Mouse (Mus musculus) layer of hippocampus, postnatal 25 days (tissue): ENCODE data around the gene F830045P16Rik. TPM values are rescaled to one million over a fixed set of nuclear protein-coding genes. Genes with fewer than 3 reads are reported as not detected.

ENCODE experiments used
- DNase-seq, 2 experiments: peaks; one replicate each; pipeline ENCODE4 v3.0.0; 2022; ENCODE audit warnings: mixed read lengths in 2 of 2, low spot score in 1 of 2; ENCODE audit errors: extremely low spot score in 1 of 2
- total RNA-seq, 2 experiments: library from RNA; stranded (reverse); gene quantifications; 2 replicates each; pipeline ENCODE4 v1.2.3; 2021

The F830045P16Rik gene
- total RNA-seq, 2 experiments from 2014 or later: 0.44 TPM; not detected in 1

DNA sequence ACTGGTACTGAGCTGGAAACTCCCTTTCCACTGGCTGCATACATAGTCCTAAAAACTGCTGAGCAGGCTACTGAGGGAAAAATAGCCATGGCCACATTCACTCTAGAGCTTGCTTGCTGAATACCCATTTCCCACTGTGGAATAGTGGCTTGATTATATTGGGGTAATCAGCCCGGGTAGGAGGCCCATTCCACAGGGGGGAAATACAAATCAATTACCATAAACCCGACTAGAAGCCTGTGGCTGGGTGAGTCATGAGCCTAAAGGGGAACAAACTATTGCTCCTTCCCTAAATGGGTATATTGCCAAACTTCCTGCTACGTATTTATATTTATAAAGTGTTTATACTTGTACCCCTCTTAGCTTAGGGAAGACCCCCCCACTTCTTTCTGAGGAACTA, 10.4 kb upstream of the F830045P16Rik start:
- DNase-seq: no peak

DNA sequence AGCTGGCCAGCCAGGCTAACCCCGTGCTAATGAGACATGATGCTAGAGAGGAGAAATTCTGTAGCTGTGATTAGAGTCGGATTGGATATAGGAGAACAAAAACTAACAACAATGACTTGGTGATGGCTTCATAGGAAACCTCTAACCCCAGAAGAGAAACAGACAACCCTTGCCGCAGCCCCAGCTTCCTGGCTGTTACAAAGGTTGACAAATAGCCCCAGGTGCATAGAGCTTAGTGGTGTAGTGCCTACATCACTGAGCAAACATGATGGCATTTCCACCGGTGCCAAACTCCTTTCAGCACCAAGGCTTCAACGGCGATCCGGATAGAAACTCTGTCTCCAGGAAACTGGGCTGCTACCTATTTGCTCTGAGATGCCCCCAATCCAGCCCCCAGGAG, 9.2 kb upstream of the F830045P16Rik start:
- DNase-seq: no peak

DNA sequence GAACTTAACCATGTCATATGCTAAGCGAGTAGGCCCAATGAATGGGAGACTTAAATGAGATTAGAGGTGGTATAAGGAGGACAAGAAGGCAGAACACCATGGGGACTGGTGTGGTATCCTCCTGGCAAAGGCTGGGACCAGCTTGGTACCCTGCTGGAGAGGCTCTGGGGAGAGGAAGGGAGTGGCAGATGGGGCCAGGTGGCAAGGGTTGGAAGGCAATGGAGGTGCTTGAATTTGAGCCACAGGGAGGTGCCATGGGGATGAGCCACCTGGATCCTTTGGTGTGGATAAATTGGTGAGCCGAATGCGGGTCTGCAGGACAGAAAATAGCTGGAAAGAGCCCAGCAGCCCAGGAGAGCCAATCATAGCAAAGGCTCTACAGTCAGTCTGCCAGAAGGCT, 8.5 kb upstream of the F830045P16Rik start:
- no peak for DNase-seq

DNA sequence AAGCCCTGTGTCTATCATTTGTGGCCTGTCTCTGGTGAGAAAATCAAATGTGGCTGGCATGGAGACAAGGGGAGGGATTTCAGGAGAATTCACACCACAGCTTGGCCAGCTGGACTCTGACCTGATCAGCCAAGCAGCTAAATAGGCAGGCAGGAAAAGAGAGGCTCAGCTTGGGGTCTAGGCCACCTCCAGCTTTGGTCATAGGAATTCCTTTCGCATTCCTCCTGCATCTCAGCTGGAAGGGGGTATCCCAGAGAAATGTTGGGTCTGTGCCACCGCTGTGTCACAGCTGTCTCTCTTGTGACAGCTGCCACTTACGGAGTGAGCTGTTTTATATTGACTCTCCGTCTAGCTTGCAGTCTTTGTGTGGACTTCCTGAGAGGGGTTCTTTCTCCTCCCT, 8.0 kb upstream of the F830045P16Rik start:
- DNase-seq: no peak

DNA sequence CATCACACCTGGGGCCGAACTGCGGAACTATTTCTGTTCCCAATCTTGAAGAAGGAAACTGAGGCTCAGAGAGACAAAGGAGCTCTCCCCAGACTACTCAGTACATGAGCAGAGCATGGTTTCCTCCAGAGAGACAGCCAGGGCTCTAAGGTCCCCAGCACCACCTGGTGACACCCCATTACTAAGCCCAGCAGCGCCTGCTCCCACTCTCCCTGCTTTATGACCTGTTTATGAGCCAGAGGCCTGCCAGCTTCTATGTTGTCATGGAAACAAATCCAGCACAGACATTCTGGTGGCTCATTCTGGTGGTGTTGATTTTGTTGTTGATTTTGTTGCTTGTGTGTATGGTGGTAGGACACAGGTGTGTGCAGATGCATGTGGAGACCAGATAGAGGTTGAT, 3.6 kb upstream of the F830045P16Rik start:
- no peak for DNase-seq

DNA sequence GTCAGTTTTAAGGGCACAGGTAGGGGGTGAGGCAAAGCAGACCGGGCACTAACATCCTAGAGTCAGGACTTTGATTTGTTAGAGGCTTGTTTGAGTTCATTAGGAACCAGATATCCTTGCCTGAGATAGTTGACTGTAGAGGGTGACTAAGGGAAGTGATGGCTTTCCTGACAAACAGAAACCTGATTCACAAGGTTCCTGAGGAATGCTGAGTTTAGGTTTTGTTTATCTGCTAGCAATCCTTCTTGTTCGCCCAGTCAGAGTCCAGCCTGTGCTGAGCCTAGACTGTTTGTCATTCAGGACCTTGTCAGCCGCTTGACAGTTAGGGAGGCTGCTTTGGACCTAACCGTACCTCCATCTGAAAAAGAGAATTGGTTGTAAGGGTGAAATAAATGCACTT, 2.8 kb upstream of the F830045P16Rik start:
- DNase-seq: no peak

DNA sequence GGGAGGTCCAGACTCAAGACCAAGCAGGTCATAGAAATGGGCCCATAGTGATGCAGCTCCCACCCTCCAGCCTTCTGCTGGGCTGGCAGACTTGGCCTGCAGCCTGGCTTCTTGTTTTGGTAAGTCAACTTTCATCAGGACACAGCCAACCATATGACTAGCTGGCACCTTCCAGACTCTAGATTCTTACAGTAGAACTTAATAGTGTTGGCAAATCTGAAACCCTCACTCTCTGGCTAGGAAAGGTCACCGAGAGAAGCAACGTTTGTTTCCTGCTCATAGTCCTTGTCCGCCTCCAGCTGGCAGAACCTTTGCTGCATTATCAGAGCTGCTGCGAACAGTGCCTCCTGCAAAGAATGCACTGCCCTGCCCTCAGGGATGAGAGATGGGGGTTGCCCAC, 1.5 kb upstream of the F830045P16Rik start:
- no peak for DNase-seq

DNA sequence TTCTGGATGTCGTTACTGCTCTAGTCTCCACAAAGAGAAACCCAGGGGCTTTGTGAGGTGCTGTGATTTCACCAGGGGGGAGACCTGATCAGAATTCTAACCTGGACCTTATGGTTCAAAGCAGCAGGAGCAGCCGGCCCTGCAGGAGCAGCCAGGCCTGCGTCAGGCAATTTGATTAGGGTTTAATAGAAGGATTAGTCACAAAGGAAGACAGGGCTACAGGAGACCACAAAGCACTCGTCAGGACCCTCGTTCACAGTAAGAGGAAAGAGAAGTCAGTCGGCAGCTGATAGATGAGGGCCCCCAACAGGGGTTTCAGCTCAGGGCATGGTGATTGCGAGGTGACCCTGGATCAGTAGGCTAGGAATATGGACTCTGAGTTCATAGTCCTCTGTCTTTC, 958 bp upstream of the F830045P16Rik start:
- DNase-seq: no peak

DNA sequence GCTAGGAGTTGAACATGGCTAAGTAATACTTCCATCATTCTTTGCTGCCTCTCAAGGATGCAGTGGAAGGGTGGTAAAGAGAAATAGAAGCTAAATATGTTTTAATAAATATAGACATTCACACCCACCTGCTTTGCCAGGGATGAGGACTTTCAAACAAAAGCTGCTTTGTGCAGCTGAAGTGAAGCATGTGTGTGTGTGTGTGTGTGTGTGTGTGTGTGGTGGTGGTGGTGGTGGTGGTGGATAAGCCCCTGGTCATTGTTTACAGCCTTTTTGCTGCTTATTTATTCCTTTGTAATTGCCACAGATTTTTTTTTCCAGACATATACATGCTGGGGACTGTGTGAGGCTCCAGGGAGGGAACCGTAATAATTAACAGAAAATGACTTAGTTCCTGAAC, 524 bp upstream of the F830045P16Rik start:
- DNase-seq: no peak

DNA sequence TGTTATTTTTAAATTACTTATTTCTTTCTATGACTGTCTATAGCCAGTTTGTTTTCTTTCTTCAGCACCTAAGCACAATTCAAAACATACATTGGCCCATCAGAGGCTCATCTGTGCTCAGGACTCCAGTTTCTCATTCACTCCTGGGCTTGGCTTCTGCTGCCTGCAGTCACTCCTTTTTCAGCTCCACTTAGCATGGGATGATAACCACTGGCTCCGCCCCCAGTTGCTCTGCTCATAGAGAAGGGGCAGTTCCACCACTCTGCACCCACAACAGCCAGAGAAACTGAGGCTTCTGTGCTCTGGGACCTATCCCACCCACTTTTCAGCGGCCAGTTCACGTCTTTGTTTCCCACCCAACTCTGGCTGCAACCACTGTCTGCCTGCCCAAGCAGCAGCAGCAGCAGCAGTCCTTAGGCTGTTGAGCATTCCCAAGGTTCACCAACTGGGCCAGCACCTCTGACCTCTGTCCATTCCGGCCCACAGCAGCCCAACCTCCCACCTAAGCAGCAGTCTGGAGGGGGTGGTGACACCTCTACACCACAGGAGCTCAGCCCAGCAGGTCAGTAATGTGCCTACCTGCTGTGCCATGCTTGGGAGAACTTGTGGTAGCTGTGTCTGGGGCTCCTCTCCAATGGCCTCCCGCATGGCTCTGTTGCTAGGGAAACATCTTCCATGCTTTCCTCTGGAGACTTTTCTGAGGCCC, 1.4 kb downstream of the F830045P16Rik start:
- no peak for DNase-seq

DNA sequence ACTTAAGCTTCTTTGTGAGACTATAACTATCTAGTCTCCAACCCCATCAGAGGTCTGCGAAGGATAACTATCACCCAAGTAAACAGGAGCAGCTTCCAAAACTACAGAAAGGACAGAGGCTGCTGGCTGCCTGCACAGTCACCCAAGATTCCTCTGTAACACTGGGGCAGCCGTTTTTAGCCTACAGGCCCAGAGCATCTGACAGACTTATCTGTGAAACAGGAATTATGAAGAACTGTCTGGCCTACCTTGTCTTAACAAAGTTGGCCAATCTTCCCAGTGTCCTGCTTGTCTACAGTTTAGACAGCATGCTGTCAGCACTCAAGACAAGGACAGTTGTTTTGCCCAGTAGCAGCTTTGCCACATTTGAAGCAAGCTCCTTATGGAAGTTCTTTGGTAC, 4.5 kb downstream of the F830045P16Rik start:
- no peak for DNase-seq

DNA sequence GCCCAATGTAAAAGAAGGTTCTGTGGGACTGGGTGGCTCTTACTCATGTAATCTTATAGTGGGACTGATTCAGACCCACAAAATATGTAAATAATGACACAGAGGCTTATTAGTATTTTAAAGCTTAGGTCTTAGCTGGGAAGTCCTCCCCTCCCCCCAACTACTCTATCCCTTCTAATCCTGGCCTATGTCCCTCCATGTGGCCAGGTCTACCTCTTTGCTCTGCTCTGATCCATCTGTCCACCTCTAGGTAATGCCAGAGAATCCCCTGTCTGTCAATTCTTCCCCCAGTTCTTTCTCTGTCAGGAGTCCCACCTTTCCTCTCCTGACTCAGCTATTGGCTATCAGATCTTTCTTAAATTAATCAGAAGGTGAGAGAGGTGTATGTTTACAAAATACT, 5.3 kb downstream of the F830045P16Rik start:
- DNase-seq: no peak

DNA sequence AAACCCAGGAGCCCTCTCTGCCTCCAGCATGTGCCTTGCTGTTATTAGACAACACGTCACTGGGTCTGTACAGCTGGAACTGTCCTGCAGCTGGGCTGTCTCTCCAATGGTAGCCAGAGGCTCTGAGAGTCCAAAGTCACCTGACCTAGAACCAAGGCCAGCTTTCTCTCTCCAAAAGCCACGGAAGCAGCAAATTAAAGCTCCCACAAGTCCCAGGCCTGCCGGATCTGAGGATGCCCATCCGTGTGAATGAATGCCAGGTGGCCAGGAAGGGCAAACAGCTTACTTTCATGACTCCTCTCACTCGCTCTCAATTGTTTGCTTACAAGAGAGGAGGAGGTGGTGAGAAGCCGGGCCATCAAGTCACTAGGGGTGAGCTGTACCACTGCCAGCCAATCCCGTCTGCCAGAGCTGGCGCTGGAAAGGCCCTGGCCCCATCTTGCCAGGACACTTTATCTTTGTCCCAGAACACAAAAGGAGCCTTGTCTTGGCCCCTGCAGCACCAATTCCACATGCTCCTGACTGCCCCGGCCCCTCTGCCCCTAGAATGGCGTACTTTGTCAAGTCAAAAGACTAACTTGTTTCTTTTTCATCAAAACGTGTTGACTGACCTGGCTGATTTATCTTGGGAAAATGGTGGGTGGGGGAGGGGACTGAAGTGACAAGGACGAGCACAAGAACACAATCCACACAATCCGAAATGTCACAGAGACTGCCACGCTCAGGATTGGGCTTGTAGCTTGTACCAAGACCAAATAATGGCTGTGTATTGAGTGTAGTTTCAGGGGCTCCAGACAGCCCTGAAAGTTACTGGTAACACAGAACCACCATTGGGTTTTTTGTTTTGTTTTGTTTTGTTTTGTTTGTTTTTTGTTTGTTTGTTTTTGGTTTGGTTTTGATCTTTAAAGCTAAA, 6.8 kb downstream of the F830045P16Rik start:
- DNase-seq: no peak

DNA sequence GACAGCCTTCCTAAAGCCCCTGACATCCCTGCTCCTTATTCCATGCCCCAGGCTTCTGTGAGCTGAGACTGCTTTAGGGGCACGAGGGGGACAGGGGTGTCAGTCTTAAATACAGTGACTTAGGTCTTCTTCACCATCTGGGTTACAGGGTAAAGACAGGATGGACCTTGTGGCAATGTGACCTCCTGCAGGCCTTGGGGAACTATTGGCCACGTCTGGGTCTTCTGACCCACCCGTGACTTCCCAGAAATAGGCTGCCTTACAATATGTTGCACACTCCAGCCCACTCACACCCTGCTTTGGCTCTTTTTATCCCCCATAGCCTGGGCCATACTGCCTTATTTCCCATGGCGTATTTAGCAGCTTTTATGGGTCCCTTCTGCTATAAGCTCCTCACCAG, 8.5 kb downstream of the F830045P16Rik start:
- DNase-seq: no peak

DNA sequence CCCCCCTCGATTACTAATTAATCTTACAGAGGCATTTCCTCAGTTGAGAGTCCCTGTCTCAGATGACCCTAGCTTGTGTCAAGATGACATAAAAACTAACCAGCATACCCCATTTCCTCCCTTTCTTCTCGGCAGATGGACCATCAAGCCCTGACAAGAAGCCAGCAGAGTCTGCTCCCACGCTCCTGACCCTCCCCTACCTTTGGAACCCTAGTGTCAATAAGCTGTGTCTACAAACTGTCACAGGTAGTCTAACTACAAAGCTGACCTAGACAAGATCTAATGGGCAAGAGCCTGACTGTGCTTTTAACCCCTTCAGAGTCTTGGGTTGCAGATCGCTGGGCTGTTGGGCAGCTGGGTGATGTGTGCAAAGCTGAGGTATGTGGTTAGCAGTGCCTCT, 10.1 kb downstream of the F830045P16Rik start:
- no peak for DNase-seq

DNA sequence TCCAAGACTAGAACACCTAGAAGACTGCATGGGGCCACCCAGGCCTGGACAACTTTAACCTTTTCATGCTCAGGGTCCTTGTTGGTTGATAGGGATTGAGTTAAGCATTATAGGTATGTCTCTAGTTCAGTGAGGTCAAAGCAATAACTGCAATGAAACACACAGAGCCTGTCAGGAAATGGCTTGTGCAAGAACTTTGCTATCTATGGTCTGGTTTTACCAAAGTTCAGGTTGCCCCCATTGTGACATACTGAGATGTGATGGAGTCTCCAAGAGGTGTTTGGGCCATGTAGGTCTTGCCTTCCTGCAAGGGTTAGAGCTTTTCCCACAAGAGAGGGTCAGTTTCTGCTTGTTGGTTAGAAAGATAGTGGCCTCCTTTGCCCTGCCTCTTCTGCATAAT, 10.8 kb downstream of the F830045P16Rik start:
- no peak for DNase-seq

DNA sequence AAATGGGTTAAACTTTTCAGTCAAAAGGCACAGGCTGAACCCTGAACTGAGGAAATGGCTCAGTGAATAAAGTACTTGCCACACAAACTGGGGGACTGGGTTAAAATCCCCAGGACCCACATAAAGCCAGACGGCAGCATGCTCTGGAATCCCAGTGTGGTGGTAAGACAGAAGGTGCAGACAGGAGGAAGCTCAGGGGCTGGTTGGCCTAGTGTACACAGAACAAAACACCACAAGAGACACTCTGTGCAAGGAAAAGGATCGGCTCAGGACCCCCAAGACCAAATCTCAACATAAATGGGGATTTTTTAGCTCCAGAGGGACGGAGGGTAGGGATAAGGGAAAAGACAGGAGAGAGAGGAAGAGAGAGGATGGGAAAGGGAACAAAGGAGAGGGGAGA, 17.9 kb downstream of the F830045P16Rik start:
- no peak for DNase-seq

DNA sequence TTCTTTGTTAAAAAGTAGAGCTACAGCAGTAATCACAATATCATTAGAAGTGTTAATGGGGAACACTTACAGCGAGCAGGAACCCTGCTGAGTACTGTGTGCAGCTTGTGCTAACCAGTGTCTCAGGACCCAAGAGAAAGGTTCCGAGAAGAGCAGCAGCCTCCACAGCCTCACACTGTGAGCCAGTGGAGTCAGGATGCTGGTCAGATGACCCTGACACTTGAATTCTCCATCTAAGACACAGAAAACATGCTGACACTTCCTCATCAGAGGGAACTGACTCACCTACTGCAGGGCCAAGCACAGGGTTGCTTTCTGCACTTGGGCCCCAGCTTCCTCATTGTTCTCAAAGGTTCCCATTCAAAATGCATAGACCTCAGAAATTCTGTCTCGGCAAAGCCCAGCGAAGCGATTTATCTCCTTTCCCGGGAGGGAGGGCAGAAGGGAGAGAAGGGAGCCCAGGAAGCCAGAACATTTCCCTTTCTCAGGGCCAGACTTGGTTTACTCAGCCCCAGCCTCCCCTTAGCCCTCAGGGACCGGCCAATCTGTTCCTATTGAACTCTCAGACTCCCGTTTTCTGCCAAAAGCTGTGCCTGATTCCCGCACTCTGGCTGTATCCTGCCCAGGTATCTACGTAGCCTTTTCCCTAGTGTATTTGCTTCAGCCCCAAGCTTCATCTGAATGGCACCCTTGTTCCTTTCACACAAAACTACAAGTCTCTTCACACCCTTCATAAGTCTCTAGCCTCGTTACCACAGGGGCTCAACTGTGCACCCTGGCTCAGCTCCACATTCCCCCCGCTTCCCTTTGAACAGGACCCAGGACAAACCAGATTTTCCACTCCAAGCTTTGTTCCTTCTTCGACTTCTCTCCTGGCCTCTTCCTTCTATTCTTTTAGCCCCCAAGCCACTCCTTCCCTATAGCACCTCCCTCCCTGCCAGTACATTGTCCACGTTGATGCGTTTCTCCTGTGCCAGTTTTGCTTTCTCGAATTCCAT, 21.2 kb downstream of the F830045P16Rik start:
- DNase-seq: no peak

DNA sequence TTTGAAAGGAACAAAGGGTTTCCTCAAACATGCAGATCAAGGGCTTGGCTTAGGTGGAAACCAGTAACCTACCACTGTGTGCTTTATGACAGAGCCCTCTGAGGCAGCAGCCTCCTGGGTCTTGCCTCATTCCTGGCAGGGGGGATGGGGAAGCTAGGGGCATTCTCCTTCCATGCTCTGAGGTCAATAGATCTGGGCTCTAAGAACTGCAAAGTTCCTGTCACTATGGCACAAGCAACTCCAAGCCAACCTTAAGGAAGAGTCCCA, 22.1 kb downstream of the F830045P16Rik start:
- no peak for DNase-seq

DNA sequence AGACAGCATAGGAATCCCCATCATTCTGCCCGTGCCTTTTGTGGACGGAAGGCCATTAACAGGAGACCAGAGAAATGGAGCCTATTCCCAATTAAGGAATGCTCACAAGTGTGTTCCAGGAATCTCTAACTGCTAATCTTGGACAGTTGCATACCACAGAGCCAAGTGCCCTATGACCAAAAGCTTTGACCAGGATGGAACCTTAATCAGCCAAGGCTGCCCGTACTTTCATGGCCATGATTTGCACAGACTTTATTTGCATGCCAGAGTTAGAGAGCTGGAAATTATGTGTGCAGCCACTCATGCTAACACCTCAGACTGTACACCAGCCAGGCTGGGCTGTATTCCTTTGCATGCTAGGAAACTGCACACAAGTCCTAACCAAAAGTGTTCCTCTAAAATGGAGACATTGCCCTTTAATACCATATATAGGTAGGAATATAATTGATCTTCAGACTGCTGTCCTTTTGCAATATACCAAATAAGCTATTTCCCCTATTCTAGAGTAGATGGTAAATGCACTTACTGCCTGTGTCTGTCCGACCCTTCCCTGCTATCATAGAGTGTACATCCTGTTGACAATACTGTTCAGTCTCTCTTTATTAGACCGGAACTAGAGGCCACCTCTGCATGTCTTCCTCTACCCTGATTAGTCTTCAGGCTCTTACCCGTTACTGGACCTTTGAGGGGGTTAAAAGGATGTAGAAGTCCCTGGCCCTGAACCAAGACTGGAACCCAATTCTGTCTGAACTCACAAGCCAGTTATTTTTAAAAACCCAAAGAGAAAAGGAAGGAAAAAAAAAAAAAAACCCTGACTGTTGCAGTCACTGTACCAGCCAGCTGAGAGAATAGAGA, 22.6 kb downstream of the F830045P16Rik start:
- DNase-seq: no peak
